Mouse (Mus musculus): ENCODE data around the gene Slc35b1. TPM values are rescaled to one million over a fixed set of nuclear protein-coding genes. Genes with fewer than 3 reads are reported as not detected.

Gene Slc35b1
- total and polyA plus RNA-seq, 3 experiments, result 47.0 to 125 (median 75.1) TPM

GRCm38 (mm10) chr11:95411453-95412013 is 27.0 kb downstream of the Slc35b1 start:
- Histone ChIP-seq H3K27ac (ENCODE audit: insufficient read depth, low read depth) (no peak overlapping the region), H3K9me3 (replicated peaks; ENCODE audit: low read length) (peaks cover 3% of the 10 kb centered on the region), H3K36me3 (replicated peaks in 1 of 2; ENCODE audit: control insufficient read depth in 1 of 2, insufficient read depth in 1 of 2, low read length in 1 of 2) (peaks cover 0 to 2% of the 10 kb centered on the region in 2 experiments), H3K27me3 (replicated peaks) (peaks cover 41% of the 10 kb centered on the region), H3K9ac (ENCODE audit: insufficient read depth, low read depth) (no peak overlapping the region), H3K79me2 (replicated peaks; ENCODE audit: control insufficient read depth, extremely low read depth, insufficient read depth, poor library complexity, severe bottlenecking) (peaks cover 13% of the 10 kb centered on the region), H3K4me1 (ENCODE audit: control insufficient read depth in 1 of 2, insufficient read depth in 2 of 2) (peaks cover 6 to 14% of the 10 kb centered on the region in 2 experiments), H3K4me2 (ENCODE audit: insufficient read depth, low read depth, poor library complexity, severe bottlenecking) (no peak overlapping the region), H3K4me3 (replicated peaks in 1 of 3; ENCODE audit: low read depth in 2 of 3, low read length in 2 of 3, poor library complexity in 1 of 3) (no peak overlapping the region)
- dilution Hi-C loops (cut with MboI; ENCODE audit: extremely low pct_ligation_motif_present, extremely low pct_unique_long_range_greater_than_20kb, low sequenced_read_pairs), result no loop called here
- TF ChIP-seq NELFE (IDR thresholded peaks at IDR 0.05; ENCODE audit: low read depth, low read length) (no peak), MEF2A (IDR thresholded peaks at IDR 0.05; ENCODE audit: borderline replicate concordance, low read depth, low read length) (no peak)
- DNase-seq (ENCODE audit: extremely low read depth), result no peak
- in situ Hi-C loops (cut with MboI; ENCODE audit: low pct_ligation_motif_present, low pct_unique_long_range_greater_than_20kb, low sequenced_read_pairs), result no loop called here

- H3K27me3 ChIP-seq (replicated peaks), result peaks cover 41% of the 10 kb centered on the region
- no peak overlapping the region for H3K27ac ChIP-seq (ENCODE audit: insufficient read depth, low read depth)
- no peak for DNase-seq (ENCODE audit: extremely low read depth)
- TF ChIP-seq ETS1 (conservative IDR thresholded peaks at IDR 0.05; ENCODE audit: low read depth, low read length) (no peak), TCF12 (IDR thresholded peaks at IDR 0.05; ENCODE audit: low read depth, low read length) (0 out of 2 replicates have a peak, but pooled peaks have one; percentile 3), EP300 (IDR thresholded peaks at IDR 0.05; ENCODE audit: low read length) (no peak), HCFC1 (IDR thresholded peaks at IDR 0.05; ENCODE audit: low read depth, low read length) (no peak), UBTF (IDR thresholded peaks at IDR 0.05; ENCODE audit: low read depth, low read length) (no peak), SIN3A (IDR thresholded peaks at IDR 0.05; ENCODE audit: low read length) (no peak), POLR2A (IDR thresholded peaks at IDR 0.05; ENCODE audit: low read depth, low read length) (no peak)
- in situ Hi-C loops (cut with MboI; ENCODE audit: low pct_ligation_motif_present, low pct_unique_long_range_greater_than_20kb, low sequenced_read_pairs), result no loop called here
- H3K4me1 ChIP-seq (ENCODE audit: control insufficient read depth in 1 of 2, insufficient read depth in 2 of 2), result peaks cover 10 to 25% of the 10 kb centered on the region in 2 experiments
- dilution Hi-C loops (cut with MboI; ENCODE audit: extremely low pct_ligation_motif_present, extremely low pct_unique_long_range_greater_than_20kb, low sequenced_read_pairs), result no loop called here
- H3K9ac ChIP-seq (ENCODE audit: insufficient read depth, low read depth), result no peak overlapping the region
- H3K36me3 ChIP-seq (replicated peaks in 1 of 2; ENCODE audit: control insufficient read depth in 1 of 2, insufficient read depth in 1 of 2, low read length in 1 of 2), result peaks cover 0 to 6% of the 10 kb centered on the region in 2 experiments
- H3K79me2 ChIP-seq (replicated peaks; ENCODE audit: control insufficient read depth, extremely low read depth, insufficient read depth, poor library complexity, severe bottlenecking), result peaks cover 22% of the 10 kb centered on the region
- H3K4me3 ChIP-seq (replicated peaks in 1 of 3; ENCODE audit: low read depth in 2 of 3, low read length in 2 of 3, poor library complexity in 1 of 3), result no peak overlapping the region
- H3K9me3 ChIP-seq (replicated peaks; ENCODE audit: low read length), result peaks cover 3% of the 10 kb centered on the region
- H3K4me2 ChIP-seq (ENCODE audit: insufficient read depth, low read depth, poor library complexity, severe bottlenecking), result no peak overlapping the region
Observed at GRCm38 (mm10) chr11:95412615-95413014, 28.1 kb downstream of the Slc35b1 start.

GRCm38 (mm10) chr11:95413641-95414535 is 29.4 kb downstream of the Slc35b1 start, which contains the start of gene Spop:
Spop (plus strand) TSS chr11:95414080.
- H3K4me2 ChIP-seq (ENCODE audit: insufficient read depth, low read depth, poor library complexity, severe bottlenecking), result peak within 1 kb of the TSS; percentile 99
- peak within 1 kb of the TSS; percentile 78 to 91 (median 81) for H3K4me3 ChIP-seq (replicated peaks in 1 of 3; ENCODE audit: low read depth in 2 of 3, low read length in 2 of 3, poor library complexity in 1 of 3)
- dilution Hi-C loops (cut with MboI; ENCODE audit: extremely low pct_ligation_motif_present, extremely low pct_unique_long_range_greater_than_20kb, low sequenced_read_pairs), result no loop called here
- peaks cover 30% of the 10 kb centered on the region for H3K79me2 ChIP-seq (replicated peaks; ENCODE audit: control insufficient read depth, extremely low read depth, insufficient read depth, poor library complexity, severe bottlenecking)
- peaks cover 0 to 13% of the 10 kb centered on the region in 2 experiments for H3K36me3 ChIP-seq (replicated peaks in 1 of 2; ENCODE audit: control insufficient read depth in 1 of 2, insufficient read depth in 1 of 2, low read length in 1 of 2)
- peaks cover 10 to 36% of the 10 kb centered on the region in 2 experiments for H3K4me1 ChIP-seq (ENCODE audit: control insufficient read depth in 1 of 2, insufficient read depth in 2 of 2)
- peaks cover 3% of the 10 kb centered on the region for H3K9me3 ChIP-seq (replicated peaks; ENCODE audit: low read length)
- peak; percentile 96 for DNase-seq (ENCODE audit: extremely low read depth)
- peak within 1 kb of the TSS; percentile 85 for H3K9ac ChIP-seq (ENCODE audit: insufficient read depth, low read depth)
- peak within 1 kb of the TSS; percentile 80 for H3K27ac ChIP-seq (ENCODE audit: insufficient read depth, low read depth)
- in situ Hi-C loops (cut with MboI; ENCODE audit: low pct_ligation_motif_present, low pct_unique_long_range_greater_than_20kb, low sequenced_read_pairs), result no loop called here
- peaks cover 34% of the 10 kb centered on the region for H3K27me3 ChIP-seq (replicated peaks)
- TF ChIP-seq MAX (IDR thresholded peaks at IDR 0.05; ENCODE audit: low read length), result peak; percentile 100
- no peak for TF ChIP-seq SIN3A (IDR thresholded peaks at IDR 0.05; ENCODE audit: low read length)
- no peak for TF ChIP-seq ZNF384 (IDR thresholded peaks at IDR 0.05; ENCODE audit: low read depth, low read length)
- peak; percentile 36; the same call in 1 of the 2 replicates for TF ChIP-seq MXI1 (IDR thresholded peaks at IDR 0.05; ENCODE audit: low read depth, low read length)
- no peak for TF ChIP-seq MAFK (IDR thresholded peaks at IDR 0.05; ENCODE audit: insufficient replicate concordance, low read length)
- TF ChIP-seq ZC3H11A (IDR thresholded peaks at IDR 0.05; ENCODE audit: low read depth, low read length), result no peak
- peak; percentile 60 for TF ChIP-seq USF2 (conservative IDR thresholded peaks at IDR 0.05; ENCODE audit: low read depth, low read length)
- peak; percentile 81; the same call in 1 of the 2 replicates for TF ChIP-seq IRF4 (IDR thresholded peaks at IDR 0.05; ENCODE audit: low read depth, low read length)
- TF ChIP-seq ETS1 (conservative IDR thresholded peaks at IDR 0.05; ENCODE audit: low read depth, low read length), result peak; percentile 60; the same call in 1 of the 2 replicates
- peak; percentile 71; the same call in 1 of the 2 replicates for TF ChIP-seq MAZ (IDR thresholded peaks at IDR 0.05; ENCODE audit: low read depth, low read length)
- TF ChIP-seq CTCF (conservative IDR thresholded peaks at IDR 0.05 in 1 of 2, IDR thresholded peaks at IDR 0.05 in 1 of 2; ENCODE audit: low read depth in 2 of 2, low read length in 2 of 2), result no peak
- TF ChIP-seq TCF12 (IDR thresholded peaks at IDR 0.05; ENCODE audit: low read depth, low read length), result peak; percentile 59; the same call in 1 of the 2 replicates
- no peak for TF ChIP-seq TBP (conservative IDR thresholded peaks at IDR 0.05; ENCODE audit: low read depth, low read length)
- TF ChIP-seq EP300 (IDR thresholded peaks at IDR 0.05; ENCODE audit: low read length), result peak; percentile 70
- TF ChIP-seq ELF1 (IDR thresholded peaks at IDR 0.05; ENCODE audit: low read depth, low read length), result peak; percentile 71
- peak; percentile 92; the same call in 1 of the 2 replicates for TF ChIP-seq E2F4 (IDR thresholded peaks at IDR 0.05; ENCODE audit: insufficient replicate concordance, low read depth, low read length)
- TF ChIP-seq ZMIZ1 (IDR thresholded peaks at IDR 0.05; ENCODE audit: low read depth, low read length), result no peak

Measured in CH12.LX (cell line).